Mouse (Mus musculus): ENCODE results near the gene Fabp6.

The Fabp6 gene

GRCm38 (mm10) chr11:43589530-43590072, 11.7 kb downstream of the Fabp6 start:
- DNase-seq (ENCODE audit: low spot score) = no peak

- peak; percentile 89 for DNase-seq (ENCODE audit: low spot score)
These were observed 14.8 kb downstream of the Fabp6 start, which contains the start of gene 4933415A04Rik for GRCm38 (mm10) chr11:43586324-43587090. Gene 4933415A04Rik (plus strand): TSS chr11:43587040.

GRCm38 (mm10) chr11:43585211-43586005, 15.9 kb downstream of the Fabp6 start:
- no peak for DNase-seq (ENCODE audit: low spot score)

- DNase-seq (ENCODE audit: low spot score) = no peak
These were observed 23.4 kb downstream of the Fabp6 start for GRCm38 (mm10) chr11:43577713-43578478.

GRCm38 (mm10) chr11:43575376-43576151, 25.8 kb downstream of the Fabp6 start:
- no peak for DNase-seq (ENCODE audit: low spot score)

- DNase-seq (ENCODE audit: low spot score) = no peak
These were observed 26.3 kb downstream of the Fabp6 start for GRCm38 (mm10) chr11:43575061-43575375.

GRCm38 (mm10) chr11:43569595-43569994, 31.7 kb downstream of the Fabp6 start:
- peak; percentile 62 for DNase-seq (ENCODE audit: low spot score)

GRCm38 (mm10) chr11:43569188-43569587, 32.2 kb downstream of the Fabp6 start:
- no peak for DNase-seq (ENCODE audit: low spot score)

- DNase-seq (ENCODE audit: low spot score) = peak; percentile 71
These were observed 33.1 kb downstream of the Fabp6 start for GRCm38 (mm10) chr11:43568263-43568662.

GRCm38 (mm10) chr11:43566696-43567095, 34.6 kb downstream of the Fabp6 start:
- DNase-seq (ENCODE audit: low spot score) = no peak

GRCm38 (mm10) chr11:43565852-43566251, 35.5 kb downstream of the Fabp6 start:
- no peak for DNase-seq (ENCODE audit: low spot score)

- DNase-seq (ENCODE audit: low spot score) = no peak
These were observed 35.9 kb downstream of the Fabp6 start for GRCm38 (mm10) chr11:43565414-43565813.

- DNase-seq (ENCODE audit: low spot score) = no peak
These were observed 37.6 kb downstream of the Fabp6 start for GRCm38 (mm10) chr11:43563654-43564244.

- DNase-seq (ENCODE audit: low spot score) = no peak
These were observed 41.6 kb downstream of the Fabp6 start for GRCm38 (mm10) chr11:43559515-43560292.

GRCm38 (mm10) chr11:43556538-43556937, 44.8 kb downstream of the Fabp6 start:
- DNase-seq (ENCODE audit: low spot score) = peak; percentile 40

- no peak for DNase-seq (ENCODE audit: low spot score)
These were observed 48.7 kb downstream of the Fabp6 start for GRCm38 (mm10) chr11:43552675-43553074.

GRCm38 (mm10) chr11:43551756-43552155, 49.6 kb downstream of the Fabp6 start:
- no peak for DNase-seq (ENCODE audit: low spot score)

- peak; percentile 65 for DNase-seq (ENCODE audit: low spot score)
These were observed 51.6 kb downstream of the Fabp6 start for GRCm38 (mm10) chr11:43549701-43550100.

GRCm38 (mm10) chr11:43548657-43549435, 52.5 kb downstream of the Fabp6 start:
- DNase-seq (ENCODE audit: low spot score) = no peak
